Mouse (Mus musculus): ENCODE results near the gene Khdrbs1.

GRCm38 (mm10) chr4:129706750-129707149 is 35.4 kb downstream of the Khdrbs1 start:
- no peak for TF ChIP-seq CTCF (IDR thresholded peaks at IDR 0.05; ENCODE audit: control insufficient read depth, insufficient read depth, insufficient read length)
- no peak for TF ChIP-seq MYOD1 (IDR thresholded peaks at IDR 0.05; ENCODE audit: control insufficient read depth, insufficient read length, low read depth)

All from C2C12 (cell line).